Comparison of ENCODE assay signal across 17 mouse cellular contexts in genomic region chr8:42402632-42403031, GRCm38 (mm10).
"Had no signal": no experiment of that assay in that cellular context is flagged by ENCODE, and none has a peak within 500 bp of the region (broad histone marks: within the 10 kb centered on the region; RNA-seq: fewer than 3 reads in every experiment).

No protein-coding gene starts in this region.

- H3K9ac ChIP-seq: lung, embryonic 15.5 days; midbrain, embryonic 13.5 days; midbrain, embryonic 15.5 days; neural tube, embryonic 12.5 days; stomach, embryonic 15.5 days had no signal

- H3K9me3 ChIP-seq: lung, embryonic 15.5 days; megakaryocyte, embryonic 14.5 days; midbrain, embryonic 13.5 days; midbrain, embryonic 15.5 days; neural tube, embryonic 12.5 days; stomach, embryonic 15.5 days had no signal

- DNase-seq: lung, adult 2 months; lung, postnatal 14 days; lung, postnatal 36 days; right cerebral cortex, postnatal 14 days; thymus, adult 2 months; thymus, postnatal 25 days; thymus, postnatal 4 days had no signal

- ATAC-seq: lung, postnatal 0 days; midbrain, embryonic 13.5 days; midbrain, embryonic 15.5 days had no signal

- H3K4me3 ChIP-seq: lung, embryonic 15.5 days; megakaryocyte, embryonic 14.5 days; midbrain, embryonic 13.5 days; midbrain, embryonic 15.5 days; neural tube, embryonic 12.5 days; stomach, embryonic 15.5 days had no signal

- H3K27ac ChIP-seq: lung, embryonic 15.5 days; macrophage; midbrain, embryonic 13.5 days; midbrain, embryonic 15.5 days; neural tube, embryonic 12.5 days; stomach, embryonic 15.5 days; stomach, postnatal 0 days had no signal

- H3K4me1 ChIP-seq: lung, embryonic 15.5 days; megakaryocyte, embryonic 14.5 days; midbrain, embryonic 13.5 days; midbrain, embryonic 15.5 days; neural tube, embryonic 12.5 days; stomach, embryonic 15.5 days had no signal

- H3K27me3 ChIP-seq: lung, embryonic 15.5 days; megakaryocyte, embryonic 14.5 days; midbrain, embryonic 13.5 days; midbrain, embryonic 15.5 days; neural tube, embryonic 12.5 days; stomach, embryonic 15.5 days had no signal

- H3K4me2 ChIP-seq: lung, embryonic 15.5 days; midbrain, embryonic 11.5 days; midbrain, embryonic 13.5 days; midbrain, embryonic 15.5 days; neural tube, embryonic 12.5 days; stomach, embryonic 15.5 days had no signal

- H3K36me3 ChIP-seq: lung, embryonic 15.5 days; midbrain, embryonic 13.5 days; midbrain, embryonic 15.5 days; neural tube, embryonic 12.5 days; stomach, embryonic 15.5 days had no signal
